Mouse (Mus musculus) MEL (cell line): Measurements from ENCODE around the gene Tcl1.

Experiments used
- BHLHE40 ChIP-seq: IDR thresholded peaks from 2 replicates; pipeline ENCODE4 v1.6.1; 2012; ENCODE audit warnings: low read depth, mild to moderate bottlenecking, inconsistent platforms, low read length, improper control_type of control experiment, borderline replicate concordance
- CHD2 ChIP-seq: IDR thresholded peaks from 2 replicates; pipeline ENCODE4 v1.6.1; 2011; ENCODE audit warnings: low read length, improper control_type of control experiment
- CTCF ChIP-seq, 3 experiments: IDR thresholded peaks in 2 of 3; conservative IDR thresholded peaks in 1 of 3; 2 replicates each; pipeline ENCODE4 v1.5.1; 2011 to 2012; ENCODE audit warnings: low read length in 3 of 3, low read depth in 2 of 3, mild to moderate bottlenecking in 2 of 3, improper control_type of control experiment in 1 of 3, inconsistent platforms in 1 of 3, mixed read lengths in 1 of 3, moderate library complexity in 1 of 3; ENCODE audit not compliant: control insufficient read depth in 1 of 3, insufficient read depth in 1 of 3, poor library complexity in 1 of 3, severe bottlenecking in 1 of 3
- GATA1 ChIP-seq: IDR thresholded peaks from 2 replicates; pipeline ENCODE4 v1.6.1; 2011; ENCODE audit warnings: low read depth, low read length, improper control_type of control experiment
- MAX ChIP-seq: IDR thresholded peaks from 2 replicates; pipeline ENCODE4 v1.6.1; 2011; ENCODE audit warnings: low read length, improper control_type of control experiment
- POLR2A ChIP-seq, 2 experiments: IDR thresholded peaks; 2 replicates each; pipeline ENCODE4 v1.6.1; 2011 to 2012; ENCODE audit warnings: low read length in 2 of 2, mild to moderate bottlenecking in 2 of 2, control low read depth in 1 of 2, improper control_type of control experiment in 1 of 2, low read depth in 1 of 2, moderate library complexity in 1 of 2; ENCODE audit not compliant: control insufficient read depth in 1 of 2, insufficient read depth in 1 of 2, poor library complexity in 1 of 2
- POLR2AphosphoS5 ChIP-seq: IDR thresholded peaks from 2 replicates; pipeline ENCODE4 v1.6.1; 2012; ENCODE audit warnings: low read depth, borderline replicate concordance, mild to moderate bottlenecking, inconsistent platforms, low read length, moderate library complexity, mixed read lengths
- RAD21 ChIP-seq: IDR thresholded peaks from 2 replicates; pipeline ENCODE4 v1.6.1; 2011; ENCODE audit warnings: mild to moderate bottlenecking, low read depth, low read length, improper control_type of control experiment
- SIN3A ChIP-seq: IDR thresholded peaks from 2 replicates; pipeline ENCODE4 v1.6.1; 2012; ENCODE audit warnings: low read length, improper control_type of control experiment, inconsistent platforms
- ZC3H11A ChIP-seq: IDR thresholded peaks from 2 replicates; pipeline ENCODE4 v1.6.1; 2012; ENCODE audit warnings: low read depth, mild to moderate bottlenecking, inconsistent platforms, low read length, improper control_type of control experiment
- ZMIZ1 ChIP-seq: IDR thresholded peaks from 2 replicates; pipeline ENCODE4 v1.6.1; 2012; ENCODE audit warnings: low read depth, mild to moderate bottlenecking, inconsistent platforms, low read length, improper control_type of control experiment, moderate library complexity
- ZNF384 ChIP-seq: IDR thresholded peaks from 2 replicates; pipeline ENCODE4 v1.6.1; 2012; ENCODE audit warnings: low read depth, mild to moderate bottlenecking, inconsistent platforms, low read length, improper control_type of control experiment

DNA sequence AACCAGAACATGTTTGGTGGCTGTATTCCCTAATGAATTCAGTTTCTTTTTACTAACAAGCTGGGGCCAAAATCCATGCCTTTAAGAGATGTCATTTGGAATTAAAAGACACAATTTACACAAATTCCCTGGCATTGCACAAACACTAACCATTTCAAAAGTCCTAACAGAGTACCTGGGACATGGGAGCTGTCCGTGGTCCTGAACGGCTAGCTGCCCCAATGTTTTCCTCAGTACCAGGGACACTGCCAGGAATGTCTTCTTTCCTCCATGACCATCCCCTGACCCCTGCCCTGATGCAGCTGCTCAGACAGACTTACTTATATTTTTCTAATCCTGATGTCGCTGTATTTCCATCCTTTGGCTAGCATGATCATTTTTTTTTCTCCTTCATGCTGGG, 43.5 kb upstream of the Tcl1 start:
- TF ChIP-seq ZMIZ1: no peak
- no peak for TF ChIP-seq POLR2A (IDR thresholded peaks at IDR 0.05; ENCODE audit: control insufficient read depth in 1 of 2, insufficient read depth in 1 of 2, low read depth in 1 of 2, low read length in 2 of 2, poor library complexity in 1 of 2)
- TF ChIP-seq CHD2: no peak
- TF ChIP-seq MAX: no peak
- no peak for TF ChIP-seq CTCF (IDR thresholded peaks at IDR 0.05 in 2 of 3, conservative IDR thresholded peaks at IDR 0.05 in 1 of 3; ENCODE audit: control insufficient read depth in 1 of 3, insufficient read depth in 1 of 3, low read depth in 2 of 3, low read length in 3 of 3, poor library complexity in 1 of 3, severe bottlenecking in 1 of 3)
- no peak for TF ChIP-seq GATA1
- no peak for TF ChIP-seq SIN3A
- no peak for TF ChIP-seq ZNF384
- TF ChIP-seq POLR2AphosphoS5: no peak
- no peak for TF ChIP-seq BHLHE40
- TF ChIP-seq RAD21: no peak
- no peak for TF ChIP-seq ZC3H11A
